Mouse (Mus musculus): ENCODE measurements around the gene Cadm1.

Cadm1 gene

DNA sequence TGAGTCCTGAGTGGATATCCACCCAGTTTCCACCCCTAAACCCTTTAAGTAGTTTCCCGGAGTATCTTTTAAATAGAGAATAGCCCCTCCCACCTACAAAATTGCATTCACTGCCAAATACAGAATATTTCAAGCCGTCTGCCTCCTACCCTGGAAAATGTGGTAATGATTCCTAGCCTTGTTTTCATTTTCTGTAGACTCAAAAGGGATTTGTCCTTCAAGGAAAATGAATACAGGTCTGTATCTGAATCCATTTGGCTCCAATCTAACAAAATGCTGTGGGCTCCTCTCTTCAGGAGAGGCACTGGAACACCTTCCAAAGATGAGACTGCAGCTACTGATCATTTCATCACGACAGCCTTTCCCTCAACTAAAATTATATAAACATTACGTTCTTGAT is 271.3 kb downstream of the Cadm1 start:
- DNase-seq (ENCODE audit: low spot score in 2 of 2): no peak

DNA sequence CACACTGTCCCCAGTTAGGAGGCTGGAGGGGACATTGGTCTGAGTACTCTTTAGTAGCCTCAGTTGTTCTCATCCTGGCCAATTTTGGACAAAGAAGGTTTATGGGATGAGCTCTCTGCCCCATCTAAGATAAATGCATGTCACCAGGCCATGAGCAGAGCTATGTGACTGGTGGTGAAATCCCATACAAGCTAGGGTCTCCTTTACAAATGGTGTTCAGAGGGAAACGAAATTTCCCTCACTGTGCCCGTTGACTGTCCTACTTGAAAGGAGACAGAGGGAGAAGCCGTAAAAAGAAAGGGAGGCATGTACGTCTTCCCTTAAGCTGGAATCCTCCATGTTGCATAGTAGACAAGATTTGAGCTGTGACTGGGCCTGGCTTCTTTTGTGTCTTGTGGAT is 272.6 kb downstream of the Cadm1 start:
- no peak for DNase-seq (ENCODE audit: low spot score in 2 of 2)

DNA sequence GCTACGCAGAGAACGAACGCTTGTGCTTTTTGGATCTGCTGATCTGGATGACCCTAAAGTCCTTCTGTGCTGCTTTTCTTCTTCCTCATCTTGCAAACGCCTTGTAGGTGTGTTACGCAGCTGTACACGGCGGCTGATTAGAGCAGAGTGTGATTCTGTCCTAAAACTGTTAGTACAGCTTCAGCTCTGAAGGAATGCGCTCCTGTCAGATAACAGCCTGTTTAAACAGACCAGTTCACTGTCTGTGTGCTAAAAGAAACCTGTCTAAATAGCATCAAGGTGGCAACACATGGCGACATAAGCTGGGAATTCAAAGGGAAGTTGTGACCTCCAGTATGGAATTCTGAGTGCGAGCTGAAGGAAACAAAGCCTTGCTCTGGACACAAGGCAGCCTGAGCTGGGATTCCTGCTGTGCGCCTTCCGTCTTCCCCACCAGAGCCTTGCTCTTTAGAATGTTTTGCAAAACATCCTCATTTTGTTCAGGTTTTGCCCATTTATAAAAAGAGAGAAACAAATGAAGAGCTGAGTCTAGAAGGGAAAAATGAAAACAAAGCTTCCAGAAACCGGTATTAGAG is 273.6 kb downstream of the Cadm1 start:
- no peak for DNase-seq (ENCODE audit: low spot score in 2 of 2)

DNA sequence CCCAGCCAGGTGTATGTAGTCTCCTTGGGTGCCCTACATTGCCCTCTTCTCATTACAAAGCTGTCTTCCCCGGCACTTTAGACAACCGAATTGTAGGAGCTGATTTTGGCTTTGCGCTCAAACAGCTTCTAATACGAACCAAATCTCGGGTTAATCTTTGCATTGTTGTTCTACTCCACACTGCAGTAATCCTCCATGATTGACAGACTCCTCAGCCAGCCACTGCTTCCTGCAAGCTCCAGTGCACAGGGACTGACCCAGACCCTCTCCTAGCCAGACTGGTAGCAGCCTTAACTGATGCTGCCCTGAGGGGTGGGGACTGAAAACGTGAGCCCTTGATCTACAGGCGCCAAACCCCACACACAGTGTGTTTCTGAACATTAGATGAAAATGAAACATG is 275.7 kb downstream of the Cadm1 start:
- no peak for DNase-seq (ENCODE audit: low spot score in 2 of 2)

DNA sequence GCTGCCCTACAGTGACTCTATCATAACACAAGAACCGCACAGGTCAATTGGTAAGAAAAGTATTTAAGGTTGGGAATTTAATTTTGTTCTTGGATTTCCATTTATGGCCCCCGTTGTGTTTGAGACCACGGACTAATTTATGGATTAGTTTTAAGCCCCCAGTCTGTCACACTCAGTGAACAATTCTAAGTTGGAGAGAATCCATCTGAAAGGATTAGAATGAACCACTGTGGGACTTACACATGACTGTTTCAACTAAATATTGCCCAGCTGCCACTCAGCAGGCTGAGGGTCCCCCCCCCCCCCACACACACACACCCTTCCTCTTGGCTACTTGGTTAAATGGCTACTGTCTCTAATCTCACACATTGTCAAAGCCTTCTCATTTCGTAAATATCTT is 295.7 kb downstream of the Cadm1 start:
- DNase-seq (ENCODE audit: low spot score in 2 of 2): no peak

DNA sequence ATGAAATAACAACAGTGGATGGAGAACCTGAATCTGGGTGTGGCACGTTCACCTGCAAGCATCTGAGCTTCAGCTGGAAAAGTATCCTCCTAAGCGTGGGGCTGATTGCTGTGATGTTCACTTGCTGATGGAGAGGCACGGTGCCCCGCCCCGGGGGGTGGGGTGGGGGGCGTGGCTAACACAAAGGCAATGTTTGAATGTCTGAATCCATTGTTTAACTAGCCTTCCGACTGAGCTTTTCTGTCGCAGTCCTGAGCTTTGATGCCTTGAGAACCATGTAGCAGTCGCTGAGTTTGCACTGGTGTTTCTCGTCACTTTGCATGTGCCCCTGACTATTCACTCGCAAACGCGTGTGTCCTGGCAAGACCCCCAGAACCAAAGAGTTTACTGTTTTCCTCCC is 298.8 kb downstream of the Cadm1 start:
- DNase-seq (ENCODE audit: low spot score in 2 of 2): no peak

DNA sequence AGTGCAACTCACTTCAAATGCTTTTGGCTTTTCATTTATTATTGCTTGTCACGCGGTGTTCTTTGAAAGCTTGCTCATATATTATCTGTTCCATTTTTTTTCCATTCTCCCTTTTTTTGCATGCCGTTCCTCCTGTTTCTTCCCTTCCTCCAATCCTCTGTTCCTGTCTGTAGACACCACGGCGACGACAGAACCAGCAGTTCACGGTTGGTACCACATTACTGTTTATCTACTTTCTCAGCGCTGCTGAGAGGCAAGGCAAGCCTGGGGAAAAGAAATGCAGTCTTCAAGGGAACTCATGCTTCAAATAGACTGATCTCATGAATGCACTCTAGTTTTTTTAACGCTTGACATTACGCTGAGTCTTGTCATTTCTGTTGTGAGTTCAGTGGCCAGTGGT is 299.2 kb downstream of the Cadm1 start:
- DNase-seq (ENCODE audit: low spot score in 2 of 2): no peak

DNA sequence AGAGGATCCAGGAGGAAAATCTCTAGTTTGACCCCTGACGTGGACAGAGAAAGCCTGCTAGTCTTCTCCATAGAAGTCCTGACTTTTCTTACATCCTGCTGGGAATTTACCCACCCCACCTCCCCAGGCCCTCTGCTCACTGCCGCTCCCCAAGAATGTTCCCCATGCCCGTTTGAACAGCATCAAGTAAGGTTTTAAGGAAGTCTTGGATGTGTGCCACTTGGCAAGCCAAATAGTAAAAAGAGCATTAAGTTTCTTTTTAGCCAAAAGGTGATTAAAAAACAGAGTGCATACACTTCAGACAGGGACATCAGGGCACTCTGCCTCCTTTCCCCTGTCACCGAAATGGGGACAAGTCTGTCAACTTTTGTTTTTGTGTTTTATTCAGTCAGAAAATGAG is 299.9 kb downstream of the Cadm1 start:
- no peak for DNase-seq (ENCODE audit: low spot score in 2 of 2)

DNA sequence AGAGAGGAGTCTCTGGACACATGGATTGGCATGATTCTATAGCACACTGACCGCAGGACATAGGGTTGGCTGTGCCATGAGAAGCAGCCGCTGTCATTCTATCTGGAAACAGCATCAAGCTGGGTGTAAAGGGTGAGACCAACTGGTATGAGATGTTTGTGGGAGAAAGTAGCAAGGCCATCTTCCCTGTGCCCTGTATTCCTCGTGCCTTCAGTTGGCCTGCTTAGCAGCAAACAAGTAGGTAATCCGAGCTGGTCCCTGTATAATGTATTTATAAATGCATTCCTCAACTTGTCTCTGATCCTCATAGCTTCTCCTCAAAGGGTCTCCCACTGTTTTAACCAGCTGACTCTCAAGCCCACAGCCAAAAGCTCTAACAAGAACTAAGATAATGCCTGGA is 301.4 kb downstream of the Cadm1 start:
- no peak for DNase-seq (ENCODE audit: low spot score in 2 of 2)

DNA sequence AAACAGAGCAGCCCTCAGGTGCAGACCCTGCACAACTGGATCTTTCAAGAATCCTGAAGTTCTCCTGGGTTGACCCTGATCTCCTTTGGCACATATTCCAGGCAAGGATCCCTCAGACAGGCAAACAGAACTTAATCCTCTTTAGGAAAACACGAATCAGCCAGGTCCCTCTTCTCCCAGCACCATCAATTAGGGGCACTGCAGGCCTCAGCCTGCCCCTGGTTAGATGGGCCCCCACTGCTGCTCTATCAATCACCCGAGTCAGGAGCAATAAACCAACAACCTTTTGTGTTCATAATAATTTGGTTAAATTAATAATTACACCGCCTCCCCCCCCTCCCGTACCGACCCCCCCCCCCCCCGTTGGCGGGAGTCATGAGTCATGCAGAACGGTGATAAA is 308.2 kb downstream of the Cadm1 start:
- no peak for DNase-seq (ENCODE audit: low spot score in 2 of 2)

DNA sequence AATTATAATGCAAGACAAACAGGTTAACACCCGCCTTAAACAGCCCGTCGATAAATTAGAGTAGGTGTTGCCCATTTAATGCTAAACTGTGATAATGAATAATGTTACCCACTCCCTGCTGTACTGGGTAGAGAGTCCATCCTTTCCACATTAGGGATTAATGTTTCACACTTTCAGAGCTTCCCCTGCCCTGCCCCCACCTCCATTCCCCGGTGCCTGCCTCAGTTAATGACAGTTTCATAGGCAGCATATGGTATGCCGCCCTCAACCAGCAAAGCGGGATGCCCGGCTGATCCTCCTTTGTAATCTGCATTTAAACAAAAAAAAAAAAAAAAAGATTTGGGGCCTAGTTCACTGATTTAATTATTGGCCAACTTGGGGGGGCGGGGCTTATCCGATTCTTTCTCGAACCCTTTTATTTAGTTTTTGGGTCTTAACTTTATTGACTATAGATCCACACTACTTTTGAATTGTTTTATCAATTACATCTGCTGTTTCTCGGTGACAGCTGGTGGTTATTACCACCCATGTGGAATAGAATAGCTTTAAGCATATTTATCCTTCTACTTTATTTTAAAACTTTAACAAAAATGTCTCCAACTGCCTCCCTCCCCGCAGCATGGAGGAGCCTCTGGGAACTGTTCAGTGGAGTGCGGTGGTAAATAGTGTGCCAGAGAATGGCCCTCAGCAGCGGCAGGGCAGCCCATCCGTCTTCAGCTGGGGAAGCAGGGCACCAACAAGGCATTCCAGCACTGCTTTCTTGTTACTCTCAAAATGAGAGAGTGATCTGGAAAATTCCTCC is 309.1 kb downstream of the Cadm1 start:
- DNase-seq (ENCODE audit: low spot score in 2 of 2): no peak

DNA sequence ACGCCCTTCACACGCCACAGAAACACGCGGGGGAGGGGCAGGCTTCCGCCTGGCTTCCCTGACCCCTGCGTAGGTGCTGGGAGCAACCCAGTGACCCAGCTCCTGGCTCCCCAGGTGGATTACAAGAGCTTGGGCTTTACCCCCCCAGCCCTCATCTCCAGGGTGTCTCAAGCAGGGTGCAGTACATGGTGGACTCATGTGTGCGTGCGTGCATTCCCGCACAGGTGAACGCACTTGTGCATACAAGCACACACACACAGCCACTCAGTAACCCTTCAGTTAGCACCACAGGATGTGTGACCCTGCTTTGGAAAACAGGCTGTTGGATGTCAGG is 309.7 kb downstream of the Cadm1 start:
- DNase-seq (ENCODE audit: low spot score in 2 of 2): no peak

DNA sequence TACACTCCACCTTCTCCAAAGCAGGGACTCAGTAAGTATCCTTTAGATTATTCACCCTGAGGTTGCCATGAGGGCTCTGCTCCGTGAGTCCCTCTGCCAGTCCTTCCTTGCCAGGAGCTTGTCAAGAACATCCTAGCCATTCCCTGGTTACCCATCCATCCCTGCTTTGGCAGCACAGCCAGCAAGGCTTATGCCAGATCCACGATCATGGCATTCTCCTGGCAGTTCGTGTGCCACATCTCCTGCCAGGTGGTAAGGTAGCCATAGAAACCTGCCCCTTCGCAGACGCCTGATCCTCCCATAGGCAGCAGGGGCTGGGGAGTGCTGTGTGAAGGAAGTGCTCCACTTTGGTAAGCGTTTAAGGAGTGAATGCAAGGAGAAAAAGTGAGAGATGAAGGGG is 313.4 kb downstream of the Cadm1 start:
- no peak for DNase-seq (ENCODE audit: low spot score in 2 of 2)

DNA sequence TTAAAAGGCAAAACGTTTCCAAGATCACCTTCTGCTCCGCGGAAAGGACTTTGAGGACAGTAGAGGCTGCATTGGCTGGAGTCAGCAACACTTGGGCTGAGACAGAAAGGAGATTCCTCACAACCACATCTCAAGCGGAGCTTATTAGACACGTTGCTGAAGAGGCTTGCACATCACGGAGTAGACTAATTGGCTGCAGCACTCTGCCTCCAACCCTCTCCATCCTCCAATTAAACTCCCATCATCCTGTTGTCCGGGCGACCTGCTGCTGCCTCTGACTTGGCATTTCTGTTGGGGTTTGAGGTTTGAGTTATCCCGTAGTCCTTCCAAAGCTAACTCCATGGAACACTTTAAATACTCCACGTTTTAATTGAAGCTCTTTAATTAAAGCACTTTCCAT is 316.3 kb downstream of the Cadm1 start:
- DNase-seq (ENCODE audit: low spot score in 2 of 2): no peak

DNA sequence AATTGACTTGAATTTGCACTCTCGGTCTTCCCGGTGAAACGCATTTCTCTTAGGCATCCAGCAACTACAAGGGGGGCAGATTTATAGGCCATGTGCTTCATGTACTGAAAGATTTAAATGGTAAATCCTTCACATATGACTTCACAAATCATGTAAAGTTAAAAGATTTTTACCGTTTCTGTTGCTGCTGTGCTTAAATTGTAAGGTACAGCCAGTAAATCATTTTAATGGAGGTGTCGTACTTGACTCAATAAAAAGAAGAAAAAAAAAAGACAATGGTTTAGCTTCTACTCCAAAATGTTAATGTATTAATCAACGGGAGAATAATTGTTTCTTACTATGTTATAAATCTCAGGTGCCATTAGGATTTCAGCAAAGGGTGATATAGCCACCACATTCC is 317.0 kb downstream of the Cadm1 start:
- no peak for DNase-seq (ENCODE audit: low spot score in 2 of 2)

DNA sequence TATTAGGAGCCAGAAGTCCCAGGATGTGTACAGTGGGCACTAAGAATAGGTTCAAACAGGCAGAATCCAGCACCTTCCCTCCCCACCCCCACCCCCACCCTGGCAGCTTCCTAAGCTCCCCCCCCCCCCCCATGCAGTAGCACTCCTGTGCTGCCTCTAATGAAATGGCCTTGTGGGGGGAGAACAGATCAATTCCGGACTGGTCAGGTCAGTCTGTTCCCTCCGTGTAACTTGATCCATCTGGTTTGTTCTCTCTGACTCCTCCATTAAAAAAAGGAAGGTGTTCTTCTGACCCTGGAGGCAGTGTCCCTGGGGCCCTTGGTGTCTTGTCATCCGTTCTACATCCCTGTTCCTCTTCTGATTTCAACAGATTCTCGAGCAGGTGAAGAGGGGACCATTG is 317.8 kb downstream of the Cadm1 start:
- no peak for DNase-seq (ENCODE audit: low spot score in 2 of 2)

DNA sequence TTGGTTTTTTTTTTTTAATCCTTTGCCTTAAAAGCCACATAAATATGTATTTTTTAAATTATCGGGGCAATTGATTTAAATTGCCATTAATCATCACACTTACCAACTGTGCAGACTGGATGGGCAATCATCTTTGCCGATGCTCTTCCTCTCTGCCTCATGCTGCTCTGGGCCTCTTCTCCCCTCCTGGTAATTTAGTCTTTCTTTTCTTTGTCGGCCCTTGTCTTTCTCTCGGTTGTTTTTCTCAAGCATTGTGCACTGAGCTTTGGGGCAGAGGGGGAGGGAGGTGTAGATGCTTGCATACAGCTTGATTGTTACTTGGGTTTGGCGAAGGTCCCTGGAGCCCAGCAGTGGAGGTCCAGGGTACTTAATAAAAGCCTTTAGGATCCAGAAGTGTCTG is 318.8 kb downstream of the Cadm1 start:
- DNase-seq (ENCODE audit: low spot score in 2 of 2): no peak

DNA sequence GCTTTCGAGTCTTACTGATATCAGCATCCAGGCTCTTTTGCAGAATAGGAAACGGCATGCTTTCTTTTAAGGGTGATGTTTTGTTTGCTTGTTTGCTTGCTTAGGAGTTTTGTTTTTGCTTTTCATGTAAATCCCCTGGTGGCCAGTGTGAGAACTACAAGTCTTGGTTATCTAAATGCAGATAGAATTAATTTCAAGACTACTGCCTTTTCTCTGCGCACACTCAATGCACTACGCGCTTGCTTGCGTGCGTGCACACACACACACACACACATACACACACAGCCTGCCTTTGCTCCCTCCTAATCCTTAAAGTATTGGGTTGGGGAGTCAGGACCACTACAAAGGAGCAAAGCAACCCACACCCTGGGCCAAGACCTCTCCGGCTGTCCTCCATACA is 326.3 kb downstream of the Cadm1 start:
- no peak for DNase-seq (ENCODE audit: low spot score in 2 of 2)

DNA sequence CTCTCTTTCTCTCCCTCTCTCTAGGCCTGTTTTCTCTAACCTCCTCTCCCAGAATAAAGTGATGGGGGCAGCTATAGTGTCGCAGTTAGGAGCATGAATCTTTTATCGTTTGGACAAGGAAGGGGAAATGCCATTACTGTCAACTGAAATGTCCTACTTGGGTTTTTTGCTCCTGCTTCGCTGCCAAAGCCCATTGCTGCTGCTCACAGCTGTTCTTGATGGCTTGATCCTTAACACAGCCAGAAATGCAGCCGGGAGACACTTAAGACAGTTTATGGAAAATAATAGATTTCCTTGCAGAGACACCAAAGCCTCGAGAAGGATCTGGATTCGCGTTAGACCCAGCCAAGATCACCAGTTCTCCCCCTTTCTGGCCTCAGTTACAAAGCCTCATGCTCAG is 327.3 kb downstream of the Cadm1 start:
- no peak for DNase-seq (ENCODE audit: low spot score in 2 of 2)

DNA sequence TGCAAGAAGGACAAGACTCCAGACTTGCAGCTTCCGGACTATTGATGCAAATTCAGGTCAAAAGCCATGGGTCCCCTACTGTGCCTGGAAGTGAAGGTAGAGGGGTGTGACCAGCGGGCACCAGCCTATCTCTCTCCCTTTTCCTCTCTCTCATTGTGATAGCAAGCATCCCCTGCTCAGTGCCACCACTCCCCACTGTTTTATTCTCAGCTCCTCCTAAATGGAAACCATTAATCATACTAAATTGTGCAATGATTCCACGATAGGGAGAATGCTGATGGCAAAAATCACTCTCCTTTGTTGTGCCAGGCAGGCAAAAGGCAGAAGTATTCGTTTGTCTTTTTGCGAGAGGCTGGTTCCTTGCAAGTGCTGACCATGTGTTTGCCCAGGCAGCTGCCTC is 328.2 kb downstream of the Cadm1 start:
- no peak for DNase-seq (ENCODE audit: low spot score in 2 of 2)

DNA sequence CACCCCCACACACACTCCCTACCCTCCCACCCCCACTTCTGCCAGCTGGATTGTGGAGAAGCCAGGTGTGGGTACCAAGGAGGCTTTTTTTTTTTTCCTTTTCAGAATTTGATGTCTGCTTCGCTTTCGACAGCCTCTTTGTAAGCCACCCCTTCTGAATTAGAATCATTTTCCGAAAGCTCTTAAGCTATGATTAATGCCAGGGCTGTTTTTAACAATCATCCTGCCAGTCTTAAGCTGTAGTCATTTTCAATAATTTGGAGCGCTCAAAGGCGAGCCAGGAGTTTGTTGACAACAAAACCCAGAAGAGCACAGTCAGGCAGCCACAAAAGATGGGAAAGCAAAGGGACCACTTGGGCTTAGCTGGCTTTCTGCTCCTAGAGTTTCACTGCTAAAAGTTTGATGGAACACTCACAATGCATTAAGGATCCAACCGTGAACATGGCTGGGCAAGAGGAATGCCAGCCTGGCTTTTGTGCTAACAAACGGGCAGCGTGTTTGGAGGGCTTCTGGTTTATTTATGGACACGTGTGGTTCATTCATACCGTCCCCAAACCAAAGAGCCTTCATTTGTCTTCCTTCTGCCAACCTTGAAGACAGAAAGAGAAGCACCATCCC is 328.9 kb downstream of the Cadm1 start:
- DNase-seq (ENCODE audit: low spot score in 2 of 2): no peak

DNA sequence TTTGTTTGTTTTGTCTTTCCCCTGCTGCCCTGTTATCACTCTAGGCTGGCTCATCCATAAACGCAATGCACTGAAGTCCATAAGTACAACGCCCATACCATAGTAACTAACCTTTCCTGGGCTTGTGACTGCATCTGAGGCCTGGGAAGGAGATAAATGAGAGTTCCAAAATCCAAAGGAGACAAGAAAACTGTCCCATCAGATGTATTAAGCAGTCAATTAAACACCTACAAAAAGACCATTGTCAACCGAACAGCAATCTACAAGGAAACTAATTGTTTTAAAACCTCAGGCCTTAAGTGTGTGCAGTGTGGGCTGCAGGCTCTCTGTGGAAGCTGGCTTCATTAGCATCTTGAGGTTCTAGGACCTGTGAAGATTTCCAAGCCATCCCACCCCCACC is 331.0 kb downstream of the Cadm1 start:
- no peak for DNase-seq (ENCODE audit: low spot score in 2 of 2)

DNA sequence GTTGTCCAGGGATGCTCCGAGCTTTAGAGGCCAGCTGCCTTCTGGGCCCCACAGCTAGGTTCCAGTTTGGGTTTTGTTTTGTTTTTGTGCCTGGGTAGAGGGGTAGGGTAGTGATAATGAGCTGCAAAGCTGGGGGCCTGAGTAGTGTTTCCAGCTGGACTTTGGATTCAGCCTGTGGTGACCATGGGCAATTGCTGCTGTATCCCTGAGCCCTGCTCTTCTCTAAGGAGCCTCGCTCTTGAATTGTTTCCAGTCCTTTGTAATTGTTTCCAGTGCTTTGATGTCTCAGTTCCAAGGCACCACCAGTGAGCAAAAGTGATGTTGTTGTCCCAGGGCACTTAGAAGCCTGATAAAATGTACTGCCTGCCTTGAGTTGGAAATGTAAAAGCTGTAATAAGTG is 331.8 kb downstream of the Cadm1 start:
- no peak for DNase-seq (ENCODE audit: low spot score in 2 of 2)

DNA sequence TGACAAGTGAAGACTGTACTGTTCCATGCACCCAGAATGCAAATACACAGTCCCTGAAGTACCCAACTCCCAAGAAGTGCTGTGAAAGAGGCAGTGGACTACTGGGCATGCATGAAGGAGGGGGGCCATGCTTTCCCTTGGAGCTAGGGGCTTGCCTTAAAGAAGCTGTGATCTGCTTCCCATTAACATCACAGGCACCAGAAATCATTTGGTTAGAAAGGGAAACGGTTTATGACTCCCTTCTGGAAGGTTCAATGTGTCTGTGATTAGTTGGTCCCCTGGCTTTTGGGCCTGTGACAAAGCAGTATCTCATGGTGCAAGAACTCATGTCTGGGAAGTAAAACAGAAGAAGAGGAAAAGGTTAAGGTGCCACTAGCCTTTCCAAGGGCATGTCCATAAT is 336.0 kb downstream of the Cadm1 start:
- no peak for DNase-seq (ENCODE audit: low spot score in 2 of 2)
